Mouse (Mus musculus): Measurements from ENCODE around the gene Tlx2.

Tlx2 gene

DNA sequence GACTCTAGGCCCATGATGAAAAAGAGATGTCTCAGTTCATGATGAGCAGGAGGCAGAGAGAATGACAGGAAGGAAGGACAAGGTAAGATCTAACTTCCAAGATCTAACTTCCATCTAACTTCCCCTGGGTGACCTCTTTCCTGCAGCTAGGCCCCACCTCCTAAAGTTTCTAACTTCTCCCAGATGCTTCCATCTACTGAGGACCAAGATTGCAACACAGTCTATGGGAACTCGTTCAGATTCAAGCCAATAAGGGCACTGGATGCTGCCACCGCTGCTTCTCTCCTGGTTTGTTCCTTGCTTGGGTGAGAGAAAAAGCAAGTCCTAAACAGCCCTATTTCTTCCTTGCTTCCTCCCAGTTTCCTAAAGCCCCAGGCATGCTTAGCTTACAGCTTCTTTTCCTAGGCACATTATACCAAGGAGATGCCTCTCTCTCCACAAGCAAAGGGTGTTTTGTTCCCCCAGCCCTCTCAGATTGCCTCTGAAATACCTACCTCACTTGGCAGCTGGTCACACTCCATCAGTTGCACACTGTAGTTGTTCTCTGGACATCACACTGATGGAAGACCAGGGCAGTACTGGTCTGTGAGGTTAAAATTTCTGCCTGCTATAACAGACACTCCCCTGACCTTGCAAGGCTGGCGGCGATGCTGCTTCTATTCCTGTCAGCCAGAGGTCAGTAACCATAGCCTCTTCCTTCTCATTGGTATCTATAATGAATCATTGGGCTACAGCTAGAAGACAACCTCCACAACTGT is 49.1 kb downstream of the Tlx2 start:
- DNase-seq, result no peak

DNA sequence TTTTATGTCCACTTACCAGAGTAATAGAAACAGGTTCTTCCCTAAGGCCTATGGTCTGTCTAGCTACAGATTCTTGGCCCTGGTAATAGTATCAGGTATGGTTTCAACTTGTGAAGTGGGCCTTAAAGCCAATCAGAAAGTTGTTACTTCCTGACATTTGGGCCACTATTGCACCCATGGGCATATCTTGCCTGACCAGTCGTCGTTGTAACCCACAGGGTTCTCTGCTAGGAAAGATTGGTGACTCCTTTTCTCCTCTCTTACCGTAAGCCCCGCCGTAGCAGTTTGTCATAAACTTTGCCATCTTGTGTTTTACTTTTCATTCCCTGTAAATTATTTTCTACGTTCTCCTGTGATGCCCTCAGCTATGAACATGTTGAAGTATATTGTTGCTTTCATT is 50.0 kb downstream of the Tlx2 start:
- DNase-seq, result no peak

DNA sequence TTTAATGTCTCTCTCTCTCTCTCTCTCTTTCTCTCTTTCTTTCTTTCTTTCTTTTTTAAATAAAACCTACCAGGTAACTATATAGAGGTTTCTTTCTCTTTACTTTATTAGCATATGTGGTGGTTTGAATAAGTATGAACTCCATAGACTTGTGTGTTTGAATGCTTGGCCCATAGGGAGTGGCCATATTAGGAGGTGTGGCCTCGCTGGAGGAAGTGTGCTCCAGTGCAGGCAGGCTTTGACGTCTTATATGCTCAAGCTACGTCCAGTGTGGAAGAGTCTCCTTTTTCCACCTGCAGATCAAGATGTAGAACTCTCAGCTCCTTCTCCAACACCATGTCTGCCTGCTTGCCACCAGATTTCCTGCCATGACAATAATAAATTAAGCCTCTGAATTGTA is 51.0 kb downstream of the Tlx2 start:
- no peak for DNase-seq
